Mouse (Mus musculus) olfactory bulb, adult 2 months (tissue): ENCODE data around the gene Sppl3. TPM values are rescaled to one million over a fixed set of nuclear protein-coding genes. Genes with fewer than 3 reads are reported as not detected.
"Not testable (repeated sequence)": the region's sequence is repeated elsewhere in the genome, so short reads cannot be mapped to it uniquely, and the experiment has no call there.

ENCODE experiments used
- H3K27ac ChIP-seq: fragments of 200-500 bp; 2 replicates; pipeline ENCODE4 v1.5.1; 2012; ENCODE audit warnings: low read depth, low read length; ENCODE audit not compliant: insufficient read depth
- H3K4me1 ChIP-seq: fragments of 200-500 bp; 2 replicates; pipeline ENCODE4 v1.6.1; 2012; ENCODE audit warnings: low read length; ENCODE audit not compliant: control insufficient read depth, insufficient read depth
- H3K4me3 ChIP-seq: fragments of 200-500 bp; 2 replicates; pipeline ENCODE4 v1.5.1; 2012; ENCODE audit warnings: mild to moderate bottlenecking, low read depth, low read length, moderate library complexity; ENCODE audit not compliant: insufficient read depth
- CTCF ChIP-seq: fragments of 200-500 bp; IDR thresholded peaks from 2 replicates; pipeline ENCODE4 v1.5.1; 2012; ENCODE audit warnings: low read depth, mild to moderate bottlenecking, low read length, moderate library complexity; ENCODE audit not compliant: insufficient read depth
- POLR2A ChIP-seq: fragments of 200-500 bp; IDR thresholded peaks from 2 replicates; pipeline ENCODE4 v1.6.1; 2012; ENCODE audit warnings: mild to moderate bottlenecking, low read depth, low read length, moderate library complexity; ENCODE audit not compliant: insufficient read depth
- WGBS: fragments of 180-500 bp; shearing (Covaris S2); methylation state at CpG from one replicate; pipeline ENCODE4 v1.1.7; 2018; 5-methylcytosine and 5-hydroxymethylcytosine counted together
- polyA plus RNA-seq: library from polyadenylated mRNA; stranded (reverse); fragments of >200 nt; gene quantifications from 2 replicates; pipeline ENCODE4 v1.2.4, GENCODE M21; 2012; ENCODE audit warnings: low replicate concordance; ENCODE audit not compliant: missing spikeins, insufficient read depth, insufficient read length

The Sppl3 gene
- polyA plus RNA-seq, 1 experiment = not detected

GRCm38 (mm10) chr5:115060977-115061376, 50.0 kb downstream of the Sppl3 start:
- WGBS = 79% methylated on average over 3 of the region's 3 CpGs
- H3K4me3 ChIP-seq = no peak overlapping the region
- no peak overlapping the region for H3K27ac ChIP-seq
- TF ChIP-seq CTCF (no peak), POLR2A (no peak)
- H3K4me1 ChIP-seq = peaks cover 6% of the 10 kb centered on the region

- peaks cover 6% of the 10 kb centered on the region for H3K4me1 ChIP-seq
- H3K4me3 ChIP-seq = no peak overlapping the region
- WGBS = 58% methylated on average over 1 of the region's 1 CpGs
- TF ChIP-seq POLR2A = no peak
- no peak for TF ChIP-seq CTCF
- no peak overlapping the region for H3K27ac ChIP-seq
Measured at GRCm38 (mm10) chr5:115062566-115062965, 51.6 kb downstream of the Sppl3 start.

GRCm38 (mm10) chr5:115063391-115063790, 52.5 kb downstream of the Sppl3 start:
- TF ChIP-seq POLR2A (no peak), CTCF (no peak)
- Histone ChIP-seq H3K4me3 (no peak overlapping the region), H3K27ac (no peak overlapping the region), H3K4me1 (peaks cover 11% of the 10 kb centered on the region)
- 60% methylated on average over 7 of the region's 7 CpGs for WGBS

GRCm38 (mm10) chr5:115066245-115066644, 55.3 kb downstream of the Sppl3 start:
- 83% methylated on average over 4 of the region's 4 CpGs for WGBS
- peaks cover 14% of the 10 kb centered on the region for H3K4me1 ChIP-seq
- H3K27ac ChIP-seq = no peak overlapping the region
- TF ChIP-seq CTCF (no peak), POLR2A (no peak)
- H3K4me3 ChIP-seq = no peak overlapping the region

- peaks cover 13% of the 10 kb centered on the region for H3K4me1 ChIP-seq
- TF ChIP-seq POLR2A (no peak), CTCF (no peak)
- WGBS = 75% methylated on average over 11 of the region's 11 CpGs
- no peak overlapping the region for H3K4me3 ChIP-seq
- no peak overlapping the region for H3K27ac ChIP-seq
Measured at GRCm38 (mm10) chr5:115068671-115069421, 57.9 kb downstream of the Sppl3 start.

GRCm38 (mm10) chr5:115069611-115070010, 58.7 kb downstream of the Sppl3 start:
- H3K27ac ChIP-seq = no peak overlapping the region
- H3K4me3 ChIP-seq = no peak overlapping the region
- TF ChIP-seq POLR2A (no peak), CTCF (no peak)
- 83% methylated on average over 3 of the region's 3 CpGs for WGBS
- peaks cover 13% of the 10 kb centered on the region for H3K4me1 ChIP-seq

GRCm38 (mm10) chr5:115070457-115070856, 59.5 kb downstream of the Sppl3 start:
- no peak overlapping the region for H3K4me3 ChIP-seq
- no peak for TF ChIP-seq CTCF
- no peak for TF ChIP-seq POLR2A
- H3K4me1 ChIP-seq = peaks cover 10% of the 10 kb centered on the region
- 98% methylated on average over 2 of the region's 2 CpGs for WGBS
- H3K27ac ChIP-seq = no peak overlapping the region

- TF ChIP-seq POLR2A = no peak
- H3K4me3 ChIP-seq = no peak overlapping the region
- 87% methylated on average over 11 of the region's 11 CpGs for whole genome bisulfite sequencing
- no peak overlapping the region for H3K27ac ChIP-seq
- H3K4me1 ChIP-seq = peaks cover 10% of the 10 kb centered on the region
Measured at GRCm38 (mm10) chr5:115071096-115071901, 60.4 kb downstream of the Sppl3 start.

GRCm38 (mm10) chr5:115072143-115072542, 61.2 kb downstream of the Sppl3 start:
- no peak overlapping the region for H3K27ac ChIP-seq
- 34% methylated on average over 7 of the region's 7 CpGs for WGBS
- H3K4me3 ChIP-seq = no peak overlapping the region
- TF ChIP-seq POLR2A (no peak), CTCF (no peak)
- H3K4me1 ChIP-seq = peaks cover 10% of the 10 kb centered on the region

GRCm38 (mm10) chr5:115073306-115073705, 62.4 kb downstream of the Sppl3 start:
- H3K4me3 ChIP-seq, H3K4me1 ChIP-seq, H3K27ac ChIP-seq: not testable (repeated sequence)
- 92% methylated on average over 8 of the region's 8 CpGs for WGBS
